Comparison of ENCODE assay signal across 12 mouse cellular contexts in the genomic region with DNA sequence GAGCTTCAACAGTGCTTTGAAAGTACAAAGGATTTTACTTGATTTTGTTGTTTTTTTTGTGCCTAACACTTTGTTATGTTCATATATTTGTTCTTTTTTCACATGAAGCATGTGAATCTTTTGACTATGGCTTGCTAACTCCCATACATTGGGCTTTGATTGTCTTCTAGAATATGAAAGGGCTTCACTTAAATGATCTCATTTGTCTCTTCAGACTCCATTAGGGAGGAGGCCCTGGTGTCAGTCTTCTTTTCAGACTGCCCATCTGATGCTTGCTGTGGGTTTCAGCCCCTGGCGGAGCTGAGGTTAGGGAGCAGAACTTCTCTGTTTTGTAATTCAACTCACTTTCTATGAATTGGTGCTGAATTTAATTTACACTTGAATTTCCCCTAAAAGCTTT. TPM values are rescaled to one million over a fixed set of nuclear protein-coding genes. Genes with fewer than 3 reads are reported as not detected.
A peak's percentile ranks its signal among the peaks of the same experiment; 100 is the strongest.
DNase-seq lines count a peak whose midpoint lies in the region; ATAC-seq lines count a peak whose summit lies in the region.
"Had no signal": no experiment of that assay in that cellular context is flagged by ENCODE, and none has a peak within 500 bp of the region (broad histone marks: within the 10 kb centered on the region; RNA-seq: fewer than 3 reads in every experiment).

No protein-coding gene starts in this region.

- no peaks in the 10 kb centered on the region for H3K36me3 ChIP-seq in midbrain, embryonic 11.5 days (ENCODE audit: control insufficient read depth, insufficient read depth, low read length)
- no peaks in the 10 kb centered on the region for H3K36me3 ChIP-seq in midbrain, embryonic 10.5 days
- H3K36me3 ChIP-seq in forebrain, embryonic 14.5 days (ENCODE audit: control insufficient read depth, insufficient read depth, low read length) = no peaks in the 10 kb centered on the region
- no peaks in the 10 kb centered on the region for H3K36me3 ChIP-seq in hindbrain, embryonic 15.5 days
- no peaks in the 10 kb centered on the region for H3K36me3 ChIP-seq in kidney, embryonic 14.5 days (ENCODE audit: control insufficient read depth, insufficient read depth, low read length)
- H3K36me3 ChIP-seq: embryonic facial prominence, embryonic 15.5 days had no signal

- no peak overlapping the region for H3K9ac ChIP-seq in midbrain, embryonic 11.5 days (ENCODE audit: low read length)
- H3K9ac ChIP-seq in forebrain, embryonic 14.5 days (ENCODE audit: low read length) = no peak overlapping the region
- H3K9ac ChIP-seq in hindbrain, embryonic 15.5 days = no peak overlapping the region
- H3K9ac ChIP-seq in kidney, embryonic 14.5 days (ENCODE audit: low read depth, low read length) = no peak overlapping the region
- H3K9ac ChIP-seq: embryonic facial prominence, embryonic 15.5 days had no signal

- peak; percentile 84 for DNase-seq in midbrain, embryonic 11.5 days (ENCODE audit: low spot score, missing footprints)
- DNase-seq in midbrain, embryonic 10.5 days (ENCODE audit: low spot score) = no peak
- DNase-seq in forebrain, embryonic 14.5 days (ENCODE audit: low spot score) = peak; percentile 60
- peak; percentile 49 for DNase-seq in retina, embryonic 14.5 days (ENCODE audit: low spot score)
- DNase-seq in urinary bladder, postnatal 14 days (ENCODE audit: low spot score) = no peak
- DNase-seq: cerebellum, postnatal 10 days; liver had no signal

- ATAC-seq in midbrain, embryonic 11.5 days (ENCODE audit: low FRiP score) = no peak
- no peak for ATAC-seq in forebrain, embryonic 14.5 days
- no peak for ATAC-seq in hindbrain, embryonic 15.5 days (ENCODE audit: low FRiP score, low read depth)
- no peak for ATAC-seq in megakaryocyte-erythroid progenitor cell, adult 5-6 weeks (replicated peaks; ENCODE audit: low FRiP score, low TSS enrichment, poor library complexity, severe bottlenecking)
- no peak for ATAC-seq in kidney, embryonic 14.5 days (ENCODE audit: low FRiP score, low TSS enrichment)
- ATAC-seq: lung, postnatal 0 days had no signal

- no peak overlapping the region for H3K4me3 ChIP-seq in midbrain, embryonic 11.5 days (ENCODE audit: low read depth, low read length)
- no peak overlapping the region for H3K4me3 ChIP-seq in midbrain, embryonic 10.5 days
- H3K4me3 ChIP-seq in forebrain, embryonic 14.5 days (ENCODE audit: low read depth, low read length) = peak overlapping the region; percentile 2; the same call in 1 of the 2 replicates
- peak overlapping the region; percentile 13 for H3K4me3 ChIP-seq in hindbrain, embryonic 15.5 days
- H3K4me3 ChIP-seq in kidney, embryonic 14.5 days (ENCODE audit: low read length) = no peak overlapping the region
- H3K4me3 ChIP-seq: embryonic facial prominence, embryonic 15.5 days had no signal

- H3K27ac ChIP-seq in midbrain, embryonic 11.5 days (ENCODE audit: low read depth, low read length) = no peak overlapping the region
- H3K27ac ChIP-seq in midbrain, embryonic 10.5 days (replicated peaks) = no peak overlapping the region; the same call in 1 of the 2 replicates
- H3K27ac ChIP-seq in forebrain, embryonic 14.5 days (ENCODE audit: low read depth, low read length) = 0 out of 2 replicates have a peak overlapping the region, but pooled peaks have one; percentile 3
- H3K27ac ChIP-seq in hindbrain, embryonic 15.5 days (replicated peaks) = no peak overlapping the region
- H3K27ac ChIP-seq in kidney, embryonic 14.5 days (ENCODE audit: low read depth, low read length) = no peak overlapping the region
- H3K27ac ChIP-seq: embryonic facial prominence, embryonic 15.5 days had no signal

- H3K27me3 ChIP-seq in midbrain, embryonic 11.5 days (ENCODE audit: control insufficient read depth, insufficient read depth, low read length) = no peaks in the 10 kb centered on the region
- no peaks in the 10 kb centered on the region for H3K27me3 ChIP-seq in midbrain, embryonic 10.5 days (ENCODE audit: low read depth, poor library complexity, severe bottlenecking)
- H3K27me3 ChIP-seq in forebrain, embryonic 14.5 days (replicated peaks; ENCODE audit: control insufficient read depth, insufficient read depth, low read length) = no peaks in the 10 kb centered on the region
- H3K27me3 ChIP-seq in hindbrain, embryonic 15.5 days = no peaks in the 10 kb centered on the region
- H3K27me3 ChIP-seq in kidney, embryonic 14.5 days (ENCODE audit: control insufficient read depth, insufficient read depth, low read length) = no peaks in the 10 kb centered on the region
- H3K27me3 ChIP-seq: embryonic facial prominence, embryonic 15.5 days had no signal

- 12% methylated on average over 1 of the region's 1 CpGs for WGBS in midbrain, embryonic 11.5 days
- WGBS in midbrain, embryonic 10.5 days = 11% methylated on average over 1 of the region's 1 CpGs
- WGBS in forebrain, embryonic 14.5 days = 5% methylated on average over 1 of the region's 1 CpGs
- 22% methylated on average over 1 of the region's 1 CpGs for WGBS in hindbrain, embryonic 15.5 days
- 79% methylated on average over 1 of the region's 1 CpGs for WGBS in kidney, embryonic 14.5 days

- peak overlapping the region; percentile 15; the same call in 1 of the 2 replicates for H3K4me2 ChIP-seq in midbrain, embryonic 11.5 days
- H3K4me2 ChIP-seq in forebrain, embryonic 14.5 days (ENCODE audit: low read length) = peak overlapping the region; percentile 38
- H3K4me2 ChIP-seq in hindbrain, embryonic 15.5 days = peak overlapping the region; percentile 43
- H3K4me2 ChIP-seq in kidney, embryonic 14.5 days (replicated peaks; ENCODE audit: low read depth, low read length) = no peak overlapping the region
- H3K4me2 ChIP-seq: embryonic facial prominence, embryonic 15.5 days had no signal

- no peaks in the 10 kb centered on the region for H3K9me3 ChIP-seq in midbrain, embryonic 11.5 days (ENCODE audit: control insufficient read depth, low read length)
- H3K9me3 ChIP-seq in midbrain, embryonic 10.5 days (replicated peaks) = no peaks in the 10 kb centered on the region
- H3K9me3 ChIP-seq in forebrain, embryonic 14.5 days (replicated peaks; ENCODE audit: control insufficient read depth, low read length) = no peaks in the 10 kb centered on the region
- no peaks in the 10 kb centered on the region for H3K9me3 ChIP-seq in hindbrain, embryonic 15.5 days
- H3K9me3 ChIP-seq in kidney, embryonic 14.5 days (ENCODE audit: control insufficient read depth, low read length) = no peaks in the 10 kb centered on the region
- H3K9me3 ChIP-seq: embryonic facial prominence, embryonic 15.5 days had no signal

- peaks cover 20% of the 10 kb centered on the region for H3K4me1 ChIP-seq in midbrain, embryonic 11.5 days (ENCODE audit: control insufficient read depth, insufficient read depth, low read length)
- H3K4me1 ChIP-seq in midbrain, embryonic 10.5 days = peaks cover 62% of the 10 kb centered on the region
- H3K4me1 ChIP-seq in forebrain, embryonic 14.5 days (ENCODE audit: control insufficient read depth, insufficient read depth, low read length) = peaks cover 29% of the 10 kb centered on the region
- H3K4me1 ChIP-seq in hindbrain, embryonic 15.5 days (replicated peaks) = peaks cover 36% of the 10 kb centered on the region
- H3K4me1 ChIP-seq in kidney, embryonic 14.5 days (ENCODE audit: control insufficient read depth, insufficient read depth, low read length) = peaks cover 8% of the 10 kb centered on the region; the same call in 1 of the 2 replicates

RNA-seq across cellular contexts. Expression of a gene that starts 5.2 kb away (rescaled TPM):
- polyA plus RNA-seq in midbrain, embryonic 11.5 days (2014; fragmentation: Nextera tagmentation; extraction: Ambion mirVana) = 6.2 and 6.8 TPM in 2 replicates
- 4.8 and 5.0 TPM in 2 replicates for polyA plus RNA-seq in midbrain, embryonic 10.5 days (2016; fragmentation: Nextera tagmentation; extraction: Ambion mirVana)
- 8.3 and 8.6 TPM in 2 replicates for polyA plus RNA-seq in forebrain, embryonic 14.5 days (2014; fragmentation: Nextera tagmentation; extraction: Ambion mirVana)
- polyA plus RNA-seq in hindbrain, embryonic 15.5 days (2015; fragmentation: Nextera tagmentation; extraction: Ambion mirVana) = 8.1 and 8.3 TPM in 2 replicates
- total RNA-seq in megakaryocyte-erythroid progenitor cell, adult 5-6 weeks (2014; fragmentation: Nextera tagmentation) = 2.1 and 7.1 TPM in 2 replicates
- total RNA-seq in megakaryocyte-erythroid progenitor cell, adult 5-6 weeks (2017) = 1.6 and 2.3 TPM in 2 replicates
- polyA plus RNA-seq in kidney, embryonic 14.5 days (2014; fragmentation: Nextera tagmentation; extraction: Ambion mirVana) = 4.5 and 4.8 TPM in 2 replicates

Comparison
In these comparisons a context has a peak if more than half of its experiments do, and no peak if none do; other contexts are left out.
1. DNase-seq: peak in midbrain, embryonic 11.5 days (single experiment), forebrain, embryonic 14.5 days (single experiment) and retina, embryonic 14.5 days (single experiment); none in midbrain, embryonic 10.5 days (single experiment) and urinary bladder, postnatal 14 days (single experiment).
2. H3K4me3 ChIP-seq: peak in forebrain, embryonic 14.5 days (single experiment) and hindbrain, embryonic 15.5 days (single experiment); none in midbrain, embryonic 11.5 days (single experiment), midbrain, embryonic 10.5 days (single experiment) and kidney, embryonic 14.5 days (single experiment).